Mouse (Mus musculus) ES-CJ7 (cell line): ENCODE data around the gene Ydjc.
A peak's percentile ranks its signal among the peaks of the same experiment; 100 is the strongest.
"Not testable (repeated sequence)": the region's sequence is repeated elsewhere in the genome, so short reads cannot be mapped to it uniquely, and the experiment has no call there.

ENCODE experiments used
- DNase-seq: peaks from one replicate; pipeline ENCODE4 v3.0.0; 2011; ENCODE audit warnings: low read depth, low spot score

The Ydjc gene

GRCm38 (mm10) chr16:17151874-17152273, 7.5 kb downstream of the Ydjc start:
- DNase-seq = no peak

GRCm38 (mm10) chr16:17154346-17154745, 9.9 kb downstream of the Ydjc start:
- no peak for DNase-seq

- DNase-seq = not testable (repeated sequence)
Measured at GRCm38 (mm10) chr16:17165478-17165877, 21.1 kb downstream of the Ydjc start.

GRCm38 (mm10) chr16:17167179-17167578, 22.8 kb downstream of the Ydjc start:
- DNase-seq = no peak

GRCm38 (mm10) chr16:17168049-17168448, 23.6 kb downstream of the Ydjc start:
- no peak for DNase-seq

- no peak for DNase-seq
Measured at GRCm38 (mm10) chr16:17175765-17176164, 31.3 kb downstream of the Ydjc start.

- DNase-seq = no peak
Measured at GRCm38 (mm10) chr16:17177623-17178170, 33.3 kb downstream of the Ydjc start.

- DNase-seq = no peak
Measured at GRCm38 (mm10) chr16:17179706-17180105, 35.3 kb downstream of the Ydjc start.

- DNase-seq = no peak
Measured at GRCm38 (mm10) chr16:17181382-17181781, 37.0 kb downstream of the Ydjc start.

GRCm38 (mm10) chr16:17182136-17182535, 37.7 kb downstream of the Ydjc start:
- DNase-seq = no peak

- DNase-seq = no peak
Measured at GRCm38 (mm10) chr16:17183003-17183402, 38.6 kb downstream of the Ydjc start.

- no peak for DNase-seq
Measured at GRCm38 (mm10) chr16:17185475-17185874, 41.1 kb downstream of the Ydjc start.

- no peak for DNase-seq
Measured at GRCm38 (mm10) chr16:17193823-17194222, 49.4 kb downstream of the Ydjc start.

GRCm38 (mm10) chr16:17200121-17200952, 55.9 kb downstream of the Ydjc start:
- no peak for DNase-seq

- peak; percentile 91 for DNase-seq
Measured at GRCm38 (mm10) chr16:17200953-17201707, 56.7 kb downstream of the Ydjc start.

GRCm38 (mm10) chr16:17201977-17202376, 57.6 kb downstream of the Ydjc start:
- DNase-seq = no peak

- no peak for DNase-seq
Measured at GRCm38 (mm10) chr16:17202549-17202948, 58.1 kb downstream of the Ydjc start, which contains the start of gene Ube2l3. Gene Ube2l3 (minus strand): TSS chr16:17202649.

- peak; percentile 68 for DNase-seq
Measured at GRCm38 (mm10) chr16:17204990-17205389, 60.6 kb downstream of the Ydjc start.

- DNase-seq = peak; percentile 93
Measured at GRCm38 (mm10) chr16:17208389-17209361, 64.3 kb downstream of the Ydjc start, which contains the start of gene Rimbp3. Gene Rimbp3 (plus strand): TSS chr16:17208603.

- DNase-seq = peak; percentile 35
Measured at GRCm38 (mm10) chr16:17209404-17209960, 65.1 kb downstream of the Ydjc start.
